Mouse (Mus musculus): ENCODE data around the gene Rgs19. TPM values are rescaled to one million over a fixed set of nuclear protein-coding genes. Genes with fewer than 3 reads are reported as not detected.

Gene Rgs19
- polyA plus RNA-seq, 1 experiment = 25.7 TPM

DNA sequence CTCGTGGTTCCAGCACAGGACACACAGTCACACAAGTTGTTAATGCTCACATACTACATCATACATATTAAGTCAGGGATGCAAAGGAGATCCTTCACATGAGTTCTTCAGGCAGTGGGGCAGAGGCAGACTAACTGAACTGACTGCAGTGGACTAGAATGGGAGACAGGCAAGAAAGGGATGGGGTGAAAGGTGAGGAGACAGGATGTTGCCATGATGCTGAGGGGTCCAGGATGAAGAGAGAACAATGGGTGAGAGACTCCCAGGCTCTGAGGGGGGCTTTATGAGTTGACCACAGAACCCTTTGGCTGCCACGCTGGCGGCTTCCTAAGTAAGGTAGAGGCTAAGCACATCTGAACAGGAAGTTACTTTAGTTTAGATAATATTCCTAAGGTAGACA is 804 bp upstream of the Rgs19 start:
- Histone ChIP-seq H3K4me3 (ENCODE audit: control insufficient read depth, low read depth, low read length) (peak overlapping the region; percentile 92), H3K4me1 (ENCODE audit: control insufficient read depth, insufficient read depth, low read length) (peaks cover 21% of the 10 kb centered on the region), H3K27me3 (ENCODE audit: control insufficient read depth, insufficient read depth, low read length) (no peaks in the 10 kb centered on the region), H3K36me3 (ENCODE audit: control insufficient read depth, insufficient read depth, low read length) (no peaks in the 10 kb centered on the region), H3K27ac (ENCODE audit: control insufficient read depth, insufficient read depth, low read depth, low read length) (peak overlapping the region; percentile 55)
- TF ChIP-seq CTCF (IDR thresholded peaks at IDR 0.05; ENCODE audit: control insufficient read depth, insufficient read depth, insufficient replicate concordance, low read depth, low read length) = no peak
- no peak for TF ChIP-seq POLR2A (IDR thresholded peaks at IDR 0.05; ENCODE audit: control insufficient read depth, low read depth, low read length)

DNA sequence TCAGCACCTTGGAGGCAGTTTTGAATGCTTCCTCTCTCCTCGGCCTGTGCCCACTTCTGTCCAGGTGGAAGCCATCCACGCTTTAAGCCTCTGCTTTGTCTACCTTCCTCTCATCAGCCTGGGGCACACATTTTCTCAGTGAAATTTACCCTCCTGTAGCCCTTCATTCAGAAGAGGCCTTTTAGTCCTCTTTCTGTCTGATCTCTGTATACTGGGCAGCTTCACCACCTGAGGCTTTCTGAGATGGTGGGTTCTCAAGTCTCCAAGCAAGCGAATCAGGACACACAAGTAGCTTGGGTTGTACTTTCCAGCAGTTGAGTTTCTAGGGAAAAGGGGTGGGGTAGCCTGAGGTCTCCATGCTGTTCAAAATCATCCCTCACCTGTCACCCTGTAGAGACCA is 1.5 kb downstream of the Rgs19 start:
- H3K27me3 ChIP-seq (ENCODE audit: control insufficient read depth, insufficient read depth, low read length) = no peaks in the 10 kb centered on the region
- H3K27ac ChIP-seq (ENCODE audit: control insufficient read depth, insufficient read depth, low read depth, low read length) = no peak overlapping the region
- TF ChIP-seq POLR2A (IDR thresholded peaks at IDR 0.05; ENCODE audit: control insufficient read depth, low read depth, low read length) = no peak
- TF ChIP-seq CTCF (IDR thresholded peaks at IDR 0.05; ENCODE audit: control insufficient read depth, insufficient read depth, insufficient replicate concordance, low read depth, low read length) = no peak
- no peaks in the 10 kb centered on the region for H3K36me3 ChIP-seq (ENCODE audit: control insufficient read depth, insufficient read depth, low read length)
- H3K4me3 ChIP-seq (ENCODE audit: control insufficient read depth, low read depth, low read length) = no peak overlapping the region
- H3K4me1 ChIP-seq (ENCODE audit: control insufficient read depth, insufficient read depth, low read length) = peaks cover 15% of the 10 kb centered on the region

DNA sequence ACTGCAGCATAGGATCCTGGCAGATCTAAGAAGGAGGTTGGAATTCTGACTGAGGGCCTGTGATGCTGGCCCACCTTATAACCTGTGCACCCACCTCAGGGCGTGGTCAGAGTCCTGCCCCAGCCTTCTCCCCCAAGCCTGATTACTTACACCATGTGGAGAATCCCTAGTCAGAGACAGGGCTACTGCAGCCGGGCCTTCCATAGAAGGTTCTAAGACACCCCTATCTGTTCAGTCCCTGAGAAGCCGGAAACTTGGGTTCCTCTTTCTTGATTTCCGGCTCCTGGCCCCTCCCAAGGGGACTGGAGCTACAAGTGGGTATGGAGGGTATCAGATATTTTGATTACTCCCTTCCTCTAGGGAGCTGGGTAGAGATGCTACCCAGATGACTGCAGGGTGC is 2.2 kb downstream of the Rgs19 start:
- Histone ChIP-seq H3K4me3 (ENCODE audit: control insufficient read depth, low read depth, low read length) (peak overlapping the region; percentile 66), H3K27ac (ENCODE audit: control insufficient read depth, insufficient read depth, low read depth, low read length) (no peak overlapping the region), H3K27me3 (ENCODE audit: control insufficient read depth, insufficient read depth, low read length) (no peaks in the 10 kb centered on the region), H3K4me1 (ENCODE audit: control insufficient read depth, insufficient read depth, low read length) (peaks cover 9% of the 10 kb centered on the region; the same call in 1 of the 2 replicates), H3K36me3 (ENCODE audit: control insufficient read depth, insufficient read depth, low read length) (no peaks in the 10 kb centered on the region; the same call in 1 of the 2 replicates)
- TF ChIP-seq CTCF (IDR thresholded peaks at IDR 0.05; ENCODE audit: control insufficient read depth, insufficient read depth, insufficient replicate concordance, low read depth, low read length) (no peak), POLR2A (IDR thresholded peaks at IDR 0.05; ENCODE audit: control insufficient read depth, low read depth, low read length) (no peak)

DNA sequence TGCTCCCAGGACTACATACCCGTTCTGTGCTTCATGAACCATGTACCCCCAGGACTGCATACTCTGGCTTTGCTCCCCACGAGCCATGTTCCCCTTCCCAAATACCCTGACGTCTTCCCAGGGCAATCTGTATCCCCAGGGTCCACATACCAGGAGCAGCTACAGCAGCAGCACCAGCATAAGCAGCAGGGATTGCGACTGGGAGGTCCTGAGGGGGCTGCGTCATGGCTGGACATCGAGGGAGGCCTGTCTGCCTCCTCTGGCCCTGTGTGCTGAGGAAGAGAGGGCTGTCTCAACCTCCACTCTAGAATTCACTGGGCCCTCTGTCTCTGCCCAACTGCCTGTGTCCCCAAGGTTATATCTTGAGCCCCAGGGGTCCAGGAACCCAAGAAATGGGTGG is 2.7 kb downstream of the Rgs19 start:
- Histone ChIP-seq H3K4me1 (ENCODE audit: control insufficient read depth, insufficient read depth, low read length) (peaks cover 9% of the 10 kb centered on the region; the same call in 1 of the 2 replicates), H3K4me3 (ENCODE audit: control insufficient read depth, low read depth, low read length) (peak overlapping the region; percentile 66), H3K27me3 (ENCODE audit: control insufficient read depth, insufficient read depth, low read length) (no peaks in the 10 kb centered on the region), H3K27ac (ENCODE audit: control insufficient read depth, insufficient read depth, low read depth, low read length) (no peak overlapping the region), H3K36me3 (ENCODE audit: control insufficient read depth, insufficient read depth, low read length) (no peaks in the 10 kb centered on the region; the same call in 1 of the 2 replicates)
- TF ChIP-seq POLR2A (IDR thresholded peaks at IDR 0.05; ENCODE audit: control insufficient read depth, low read depth, low read length) (no peak), CTCF (IDR thresholded peaks at IDR 0.05; ENCODE audit: control insufficient read depth, insufficient read depth, insufficient replicate concordance, low read depth, low read length) (no peak)

DNA sequence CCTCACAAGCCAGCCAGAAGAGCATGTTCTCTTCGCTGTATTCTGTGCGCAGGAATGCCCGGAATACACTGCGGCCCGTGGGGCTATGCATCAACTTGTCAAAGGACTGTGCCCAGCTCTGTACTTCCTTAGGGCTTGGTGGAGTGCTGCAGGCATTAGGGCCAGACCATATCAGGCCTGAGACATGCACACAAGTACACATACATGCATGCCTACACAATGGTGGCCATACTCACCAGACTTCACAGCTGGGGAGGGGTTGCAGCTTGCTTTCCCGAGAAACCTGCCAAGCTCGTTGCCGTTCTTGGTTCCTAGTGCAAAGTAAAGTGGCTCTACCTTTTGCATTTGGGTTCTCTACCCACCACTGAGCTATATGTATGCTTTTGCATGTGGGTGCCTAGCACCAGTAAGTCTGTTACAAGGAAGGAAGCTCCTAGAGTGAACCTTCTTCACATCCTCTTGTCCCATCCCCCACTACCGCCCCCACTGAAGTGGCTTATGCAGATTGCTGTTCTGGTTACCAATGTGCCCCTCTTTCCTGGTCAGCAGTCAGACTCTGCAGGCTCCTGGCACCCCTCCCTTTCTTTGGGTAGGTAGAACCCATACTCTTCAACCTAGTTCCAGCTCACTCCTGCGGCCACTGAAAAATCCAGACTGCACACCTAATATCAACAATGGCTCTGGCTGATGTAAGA is 4.2 kb downstream of the Rgs19 start:
- Histone ChIP-seq H3K4me3 (ENCODE audit: control insufficient read depth, low read depth, low read length) (no peak overlapping the region), H3K36me3 (ENCODE audit: control insufficient read depth, insufficient read depth, low read length) (no peaks in the 10 kb centered on the region; the same call in 1 of the 2 replicates), H3K27me3 (ENCODE audit: control insufficient read depth, insufficient read depth, low read length) (no peaks in the 10 kb centered on the region), H3K4me1 (ENCODE audit: control insufficient read depth, insufficient read depth, low read length) (peaks cover 9% of the 10 kb centered on the region; the same call in 1 of the 2 replicates), H3K27ac (ENCODE audit: control insufficient read depth, insufficient read depth, low read depth, low read length) (no peak overlapping the region)
- no peak for TF ChIP-seq POLR2A (IDR thresholded peaks at IDR 0.05; ENCODE audit: control insufficient read depth, low read depth, low read length)
- TF ChIP-seq CTCF (IDR thresholded peaks at IDR 0.05; ENCODE audit: control insufficient read depth, insufficient read depth, insufficient replicate concordance, low read depth, low read length) = no peak

DNA sequence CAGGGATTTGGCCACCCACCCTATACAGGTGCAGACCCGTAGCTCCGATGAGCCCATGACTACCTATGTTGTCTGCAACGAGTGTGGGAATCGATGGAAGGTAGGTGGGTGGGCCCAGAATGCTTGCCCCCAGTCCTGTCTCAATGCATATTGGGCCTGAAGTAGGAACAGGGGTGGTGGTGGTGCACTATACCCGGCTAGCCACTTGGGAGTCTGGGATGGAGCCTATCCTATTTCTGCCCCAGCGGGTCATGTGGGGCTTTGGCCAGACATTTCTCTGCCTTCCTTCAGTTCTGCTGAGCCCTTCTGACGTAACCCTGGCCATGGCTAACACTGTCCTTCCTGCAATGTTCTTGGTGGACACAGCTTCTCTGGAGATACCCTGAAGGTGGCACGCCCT is 6.2 kb downstream of the Rgs19 start:
- H3K4me3 ChIP-seq (ENCODE audit: control insufficient read depth, low read depth, low read length) = no peak overlapping the region
- H3K36me3 ChIP-seq (ENCODE audit: control insufficient read depth, insufficient read depth, low read length) = no peaks in the 10 kb centered on the region; the same call in 1 of the 2 replicates
- no peaks in the 10 kb centered on the region for H3K27me3 ChIP-seq (ENCODE audit: control insufficient read depth, insufficient read depth, low read length)
- no peak overlapping the region for H3K27ac ChIP-seq (ENCODE audit: control insufficient read depth, insufficient read depth, low read depth, low read length)
- TF ChIP-seq POLR2A (IDR thresholded peaks at IDR 0.05; ENCODE audit: control insufficient read depth, low read depth, low read length) (no peak), CTCF (IDR thresholded peaks at IDR 0.05; ENCODE audit: control insufficient read depth, insufficient read depth, insufficient replicate concordance, low read depth, low read length) (no peak)
- no peaks in the 10 kb centered on the region for H3K4me1 ChIP-seq (ENCODE audit: control insufficient read depth, insufficient read depth, low read length)

DNA sequence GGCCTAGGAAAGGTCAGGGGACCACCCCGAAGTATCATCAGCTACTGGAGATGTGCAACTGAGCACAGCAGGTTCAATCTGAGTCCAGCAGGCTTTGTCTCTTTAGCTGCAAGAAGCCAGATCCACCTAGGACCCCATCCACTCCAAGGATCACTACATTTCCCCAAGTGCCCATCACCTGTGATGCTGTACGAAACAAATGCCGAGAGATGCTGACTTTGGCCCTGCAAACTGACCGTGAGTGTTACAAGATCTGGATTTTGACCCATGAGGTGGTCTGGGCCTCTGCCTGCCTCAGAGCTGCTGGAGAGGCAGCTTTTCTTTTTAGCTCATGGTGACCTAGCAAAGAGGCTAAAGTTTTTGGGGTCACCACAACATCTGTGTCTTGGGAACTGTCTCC is 8.1 kb downstream of the Rgs19 start:
- no peak for TF ChIP-seq POLR2A (IDR thresholded peaks at IDR 0.05; ENCODE audit: control insufficient read depth, low read depth, low read length)
- no peak for TF ChIP-seq CTCF (IDR thresholded peaks at IDR 0.05; ENCODE audit: control insufficient read depth, insufficient read depth, insufficient replicate concordance, low read depth, low read length)
- Histone ChIP-seq H3K27ac (ENCODE audit: control insufficient read depth, insufficient read depth, low read depth, low read length) (no peak overlapping the region), H3K4me3 (ENCODE audit: control insufficient read depth, low read depth, low read length) (no peak overlapping the region), H3K4me1 (ENCODE audit: control insufficient read depth, insufficient read depth, low read length) (no peaks in the 10 kb centered on the region), H3K27me3 (ENCODE audit: control insufficient read depth, insufficient read depth, low read length) (no peaks in the 10 kb centered on the region), H3K36me3 (ENCODE audit: control insufficient read depth, insufficient read depth, low read length) (no peaks in the 10 kb centered on the region; the same call in 1 of the 2 replicates)

Measured in testis, adult 2 months (tissue).